Mouse (Mus musculus): ENCODE results near the gene Asic2. TPM values are rescaled to one million over a fixed set of nuclear protein-coding genes. Genes with fewer than 3 reads are reported as not detected.

Asic2 gene
- polyA plus RNA-seq, 1 experiment: not detected

DNA sequence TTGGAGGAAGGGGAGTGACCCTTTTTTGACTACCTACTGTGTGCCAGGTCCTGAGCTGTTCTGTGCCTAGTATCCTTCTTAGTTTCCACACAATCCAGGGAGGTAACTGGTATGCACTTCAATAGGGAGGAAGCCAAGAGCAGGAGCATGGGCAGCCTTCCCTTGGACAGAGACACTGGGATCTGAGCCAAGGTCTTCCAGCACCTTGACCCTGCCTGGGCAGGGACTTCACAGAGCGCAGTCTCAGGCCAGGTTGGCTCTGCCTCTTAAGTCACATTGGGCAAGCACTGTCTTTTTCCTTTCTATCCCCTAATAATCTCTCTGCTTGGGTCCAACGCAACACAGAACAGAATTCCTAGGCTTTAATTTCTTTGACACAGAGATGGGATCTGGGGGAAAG lies 904.3 kb downstream of the Asic2 start:
- TF ChIP-seq CTCF (IDR thresholded peaks at IDR 0.05; ENCODE audit: borderline replicate concordance, insufficient read depth, low read length): no peak
- TF ChIP-seq POLR2A (IDR thresholded peaks at IDR 0.05; ENCODE audit: low read depth, low read length): no peak
- H3K4me1 ChIP-seq (ENCODE audit: control insufficient read depth, insufficient read depth, low read length): no peaks in the 10 kb centered on the region
- no peak overlapping the region for H3K4me3 ChIP-seq (ENCODE audit: insufficient read depth, low read length)
- no peak overlapping the region for H3K27ac ChIP-seq (ENCODE audit: insufficient read depth, low read length)

DNA sequence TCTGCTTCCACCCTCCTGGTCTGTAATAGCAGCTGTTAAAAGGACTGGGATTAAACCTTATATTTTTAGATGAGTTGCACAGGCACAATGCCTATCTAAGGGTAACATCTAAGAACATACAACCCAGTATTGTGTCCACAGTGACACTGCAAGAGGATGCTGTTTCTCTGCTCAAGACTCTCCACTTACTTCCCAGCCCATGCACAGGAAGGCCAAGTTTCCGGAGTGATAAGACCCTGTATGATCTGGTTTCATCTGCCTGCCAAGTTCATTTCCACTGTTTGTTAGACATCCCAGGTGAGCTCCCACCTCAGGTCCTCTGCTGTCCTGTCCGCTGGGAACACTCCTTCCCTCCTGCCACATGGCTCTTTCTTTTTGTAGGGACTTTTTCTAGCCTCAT lies 908.2 kb downstream of the Asic2 start:
- no peak overlapping the region for H3K4me3 ChIP-seq (ENCODE audit: insufficient read depth, low read length)
- H3K27ac ChIP-seq (ENCODE audit: insufficient read depth, low read length): no peak overlapping the region
- TF ChIP-seq POLR2A (IDR thresholded peaks at IDR 0.05; ENCODE audit: low read depth, low read length) (no peak), CTCF (IDR thresholded peaks at IDR 0.05; ENCODE audit: borderline replicate concordance, insufficient read depth, low read length) (no peak)
- no peaks in the 10 kb centered on the region for H3K4me1 ChIP-seq (ENCODE audit: control insufficient read depth, insufficient read depth, low read length)

DNA sequence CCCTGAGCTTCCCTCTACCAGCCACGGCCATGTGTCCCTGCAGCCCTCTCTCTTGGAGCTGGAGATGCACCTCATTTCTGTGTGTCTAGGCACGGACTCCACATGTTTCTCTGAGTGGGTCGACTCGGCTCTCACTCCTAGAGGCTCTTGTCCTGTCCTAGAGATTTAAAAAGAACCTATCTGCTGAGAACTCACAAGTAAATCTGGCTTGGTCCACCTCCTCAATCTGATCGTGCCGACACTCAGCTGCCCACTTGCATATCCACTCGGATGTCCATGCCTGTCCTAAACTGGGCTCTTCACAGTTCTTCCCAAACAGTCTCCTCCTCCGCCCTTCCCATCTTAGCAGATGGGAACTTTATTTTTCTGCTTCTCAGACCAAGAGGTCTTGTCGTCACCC lies 908.7 kb downstream of the Asic2 start:
- H3K4me1 ChIP-seq (ENCODE audit: control insufficient read depth, insufficient read depth, low read length): no peaks in the 10 kb centered on the region
- H3K27ac ChIP-seq (ENCODE audit: insufficient read depth, low read length): no peak overlapping the region
- H3K4me3 ChIP-seq (ENCODE audit: insufficient read depth, low read length): no peak overlapping the region
- TF ChIP-seq POLR2A (IDR thresholded peaks at IDR 0.05; ENCODE audit: low read depth, low read length) (no peak), CTCF (IDR thresholded peaks at IDR 0.05; ENCODE audit: borderline replicate concordance, insufficient read depth, low read length) (no peak)

DNA sequence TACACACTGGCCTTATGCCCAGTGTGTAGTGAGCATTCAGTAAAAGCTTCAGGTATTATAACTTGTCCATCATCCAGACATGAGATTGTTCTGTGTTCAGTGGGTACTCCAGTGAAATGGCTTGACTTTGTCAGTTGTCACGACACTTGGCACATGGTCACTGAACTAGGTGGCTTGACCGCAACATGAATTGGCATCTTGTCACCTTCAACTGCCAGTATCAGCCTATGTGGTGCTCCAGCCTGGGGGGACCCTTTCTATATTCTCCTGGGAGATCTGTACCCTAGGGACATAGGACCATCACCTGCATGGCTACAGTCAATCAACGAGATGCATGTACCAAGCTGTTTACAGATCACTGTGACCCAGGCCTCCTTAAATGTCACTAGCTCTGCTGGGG lies 910.8 kb downstream of the Asic2 start:
- TF ChIP-seq CTCF (IDR thresholded peaks at IDR 0.05; ENCODE audit: borderline replicate concordance, insufficient read depth, low read length) (no peak), POLR2A (IDR thresholded peaks at IDR 0.05; ENCODE audit: low read depth, low read length) (no peak)
- H3K27ac ChIP-seq (ENCODE audit: insufficient read depth, low read length): no peak overlapping the region
- no peaks in the 10 kb centered on the region for H3K4me1 ChIP-seq (ENCODE audit: control insufficient read depth, insufficient read depth, low read length)
- H3K4me3 ChIP-seq (ENCODE audit: insufficient read depth, low read length): no peak overlapping the region

DNA sequence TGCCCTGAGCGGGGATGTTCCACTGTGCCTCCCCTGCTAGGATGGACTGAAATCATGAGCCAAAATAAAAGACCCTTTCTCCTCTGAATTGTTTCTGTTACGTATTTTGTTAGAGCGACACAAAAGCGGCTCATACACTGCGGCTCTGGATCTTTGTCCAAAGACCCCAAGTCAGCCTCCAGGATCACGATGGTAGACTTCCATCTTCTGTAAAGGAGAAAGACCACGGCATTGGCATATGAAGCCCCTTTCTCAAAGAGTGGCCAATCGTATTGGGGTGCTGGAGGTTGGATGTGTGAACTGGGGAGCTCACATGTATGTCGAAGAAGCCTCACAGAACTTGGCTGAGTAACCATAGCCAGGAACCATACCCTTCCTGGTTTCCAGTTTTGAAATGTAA lies 911.5 kb downstream of the Asic2 start:
- no peaks in the 10 kb centered on the region for H3K4me1 ChIP-seq (ENCODE audit: control insufficient read depth, insufficient read depth, low read length)
- H3K4me3 ChIP-seq (ENCODE audit: insufficient read depth, low read length): no peak overlapping the region
- no peak overlapping the region for H3K27ac ChIP-seq (ENCODE audit: insufficient read depth, low read length)
- TF ChIP-seq CTCF (IDR thresholded peaks at IDR 0.05; ENCODE audit: borderline replicate concordance, insufficient read depth, low read length): no peak
- TF ChIP-seq POLR2A (IDR thresholded peaks at IDR 0.05; ENCODE audit: low read depth, low read length): no peak

DNA sequence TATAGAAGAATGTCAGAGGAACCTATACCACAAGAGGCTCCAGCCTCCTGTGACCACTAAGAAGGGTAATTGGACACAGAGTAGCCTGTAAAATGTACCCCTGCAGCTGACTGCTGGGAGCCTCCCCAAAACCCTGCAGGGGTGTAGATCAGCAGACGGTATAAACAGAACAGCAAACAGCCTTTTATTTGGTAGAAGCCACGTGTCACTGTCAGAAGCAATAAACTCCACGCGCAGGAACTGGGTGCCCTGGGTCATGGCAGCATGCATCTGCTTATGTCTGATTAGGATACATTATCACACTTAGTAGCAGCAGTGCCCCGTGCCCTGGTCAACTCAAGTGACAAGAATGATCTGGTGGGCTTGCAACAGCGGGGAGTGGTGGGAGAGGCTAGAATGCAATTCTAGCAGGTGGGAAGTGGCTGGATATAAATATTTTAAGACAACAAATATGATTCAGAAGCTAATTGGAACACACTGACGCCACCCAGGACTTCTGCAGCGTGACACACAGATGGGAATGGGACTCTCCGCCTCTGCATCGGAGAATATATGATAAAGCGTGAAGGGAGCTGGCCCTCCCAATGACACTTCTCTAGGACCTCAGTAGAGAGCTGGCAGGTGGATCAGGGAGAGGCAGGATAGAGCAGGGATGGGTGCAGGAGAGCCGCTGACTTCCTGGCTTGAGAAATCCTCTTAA lies 912.7 kb downstream of the Asic2 start:
- H3K27ac ChIP-seq (ENCODE audit: insufficient read depth, low read length): no peak overlapping the region
- no peak overlapping the region for H3K4me3 ChIP-seq (ENCODE audit: insufficient read depth, low read length)
- no peak for TF ChIP-seq CTCF (IDR thresholded peaks at IDR 0.05; ENCODE audit: borderline replicate concordance, insufficient read depth, low read length)
- TF ChIP-seq POLR2A (IDR thresholded peaks at IDR 0.05; ENCODE audit: low read depth, low read length): no peak
- H3K4me1 ChIP-seq (ENCODE audit: control insufficient read depth, insufficient read depth, low read length): no peaks in the 10 kb centered on the region

DNA sequence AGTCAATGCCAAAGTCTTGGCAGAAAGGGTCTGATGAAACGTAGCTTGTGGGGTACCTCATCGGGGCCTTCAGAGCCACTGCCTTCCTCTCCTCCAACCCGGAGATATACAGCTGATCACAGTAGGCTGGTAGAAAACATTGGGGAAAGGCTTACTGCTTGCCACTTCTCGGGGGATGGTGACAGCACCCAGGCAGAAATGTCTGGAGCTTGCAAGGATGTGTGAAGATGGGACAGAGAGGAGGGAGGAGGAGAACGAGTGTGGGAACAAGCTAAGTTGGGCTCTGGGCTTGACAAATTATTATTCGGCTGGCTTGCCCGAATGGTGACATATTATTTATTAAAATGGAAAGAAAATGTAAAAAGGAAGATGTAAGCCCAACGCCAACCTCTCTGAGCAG lies 914.4 kb downstream of the Asic2 start:
- no peak overlapping the region for H3K4me3 ChIP-seq (ENCODE audit: insufficient read depth, low read length)
- H3K27ac ChIP-seq (ENCODE audit: insufficient read depth, low read length): no peak overlapping the region
- no peaks in the 10 kb centered on the region for H3K4me1 ChIP-seq (ENCODE audit: control insufficient read depth, insufficient read depth, low read length)
- TF ChIP-seq CTCF (IDR thresholded peaks at IDR 0.05; ENCODE audit: borderline replicate concordance, insufficient read depth, low read length) (no peak), POLR2A (IDR thresholded peaks at IDR 0.05; ENCODE audit: low read depth, low read length) (no peak)

DNA sequence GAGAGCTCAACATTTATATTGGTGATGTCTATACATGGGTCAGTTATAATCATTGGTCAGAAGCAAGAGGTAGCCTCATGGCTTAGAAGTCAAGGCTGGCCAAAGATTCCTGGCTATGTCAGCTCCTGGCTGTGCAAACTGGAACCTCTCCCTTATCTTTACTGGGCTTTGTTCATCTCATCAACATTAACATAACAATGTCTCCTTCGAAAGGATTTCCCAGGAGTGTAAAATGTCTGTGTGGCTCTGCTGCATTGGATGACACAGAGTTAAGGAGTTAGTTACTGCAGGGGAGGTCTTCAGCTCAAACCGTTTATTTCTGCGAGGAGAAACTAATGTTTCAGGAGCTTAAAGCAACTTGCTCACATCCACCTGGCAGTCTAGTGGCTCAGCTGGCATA lies 926.6 kb downstream of the Asic2 start:
- H3K4me1 ChIP-seq (ENCODE audit: control insufficient read depth, insufficient read depth, low read length): no peaks in the 10 kb centered on the region
- TF ChIP-seq CTCF (IDR thresholded peaks at IDR 0.05; ENCODE audit: borderline replicate concordance, insufficient read depth, low read length) (no peak), POLR2A (IDR thresholded peaks at IDR 0.05; ENCODE audit: low read depth, low read length) (no peak)
- no peak overlapping the region for H3K27ac ChIP-seq (ENCODE audit: insufficient read depth, low read length)
- no peak overlapping the region for H3K4me3 ChIP-seq (ENCODE audit: insufficient read depth, low read length)

DNA sequence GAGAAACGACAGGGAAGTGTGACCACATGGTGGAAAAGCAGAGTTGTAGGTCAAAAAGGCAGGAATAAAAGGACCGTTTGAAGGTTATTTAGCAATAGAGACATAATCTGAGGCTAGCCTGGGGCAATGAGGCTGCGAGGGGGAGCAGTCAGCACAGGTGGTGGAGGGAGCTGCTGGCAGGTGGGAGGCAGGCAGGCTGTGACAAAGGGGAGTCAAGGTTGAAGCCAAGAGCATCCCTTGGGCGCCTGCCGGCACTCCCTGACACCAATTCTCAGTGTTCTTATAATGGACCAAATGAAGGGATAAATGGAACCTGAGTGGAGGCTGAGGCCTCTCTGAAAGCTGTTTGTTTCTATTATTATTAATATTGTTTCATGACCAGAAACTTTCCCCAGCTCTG lies 928.3 kb downstream of the Asic2 start:
- Histone ChIP-seq H3K27ac (ENCODE audit: insufficient read depth, low read length) (no peak overlapping the region), H3K4me1 (ENCODE audit: control insufficient read depth, insufficient read depth, low read length) (no peaks in the 10 kb centered on the region), H3K4me3 (ENCODE audit: insufficient read depth, low read length) (no peak overlapping the region)
- TF ChIP-seq CTCF (IDR thresholded peaks at IDR 0.05; ENCODE audit: borderline replicate concordance, insufficient read depth, low read length) (no peak), POLR2A (IDR thresholded peaks at IDR 0.05; ENCODE audit: low read depth, low read length) (no peak)

DNA sequence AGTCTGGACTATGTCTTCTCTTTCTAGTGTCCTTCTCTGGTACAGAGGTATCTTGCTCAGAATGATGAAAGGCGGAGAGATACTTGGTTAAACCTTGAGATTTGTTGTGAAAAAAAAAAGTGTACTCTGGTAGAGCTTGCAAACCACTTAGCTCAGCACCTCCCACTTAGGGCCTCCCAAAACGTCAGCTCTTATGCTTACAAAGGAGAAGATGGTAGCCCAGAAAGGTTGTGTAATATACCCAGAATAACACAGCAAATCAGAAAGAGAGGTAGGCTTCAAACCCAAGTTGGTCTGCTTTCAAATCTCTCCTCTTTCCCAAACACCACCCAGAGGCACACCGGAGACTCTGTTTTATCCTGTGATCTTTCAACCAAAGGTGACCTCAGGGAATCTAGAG lies 936.1 kb downstream of the Asic2 start:
- no peak for TF ChIP-seq CTCF (IDR thresholded peaks at IDR 0.05; ENCODE audit: borderline replicate concordance, insufficient read depth, low read length)
- Histone ChIP-seq H3K4me1 (ENCODE audit: control insufficient read depth, insufficient read depth, low read length) (no peaks in the 10 kb centered on the region), H3K4me3 (ENCODE audit: insufficient read depth, low read length) (no peak overlapping the region), H3K27ac (ENCODE audit: insufficient read depth, low read length) (no peak overlapping the region)

DNA sequence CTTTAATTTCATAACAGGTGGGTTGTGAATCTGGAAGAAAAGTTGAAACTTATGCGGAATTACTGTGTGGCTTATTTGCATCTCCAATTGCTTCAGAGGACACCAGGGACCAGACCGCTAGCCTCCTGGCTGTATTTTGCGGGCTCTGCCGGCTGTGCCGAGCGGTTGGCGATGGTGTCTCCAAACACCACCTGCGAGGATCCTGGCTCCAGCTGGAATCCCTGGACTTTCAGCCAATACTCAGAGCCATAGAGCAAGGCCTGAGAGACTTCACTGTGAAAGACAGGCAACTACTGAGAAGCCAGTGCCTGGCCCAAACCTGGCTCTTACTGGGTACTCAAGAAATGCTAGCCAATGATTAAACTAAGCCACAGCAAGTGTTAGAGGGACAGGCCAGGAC lies 953.5 kb downstream of the Asic2 start:
- Histone ChIP-seq H3K4me3 (ENCODE audit: insufficient read depth, low read length) (no peak overlapping the region), H3K4me1 (ENCODE audit: control insufficient read depth, insufficient read depth, low read length) (no peaks in the 10 kb centered on the region), H3K27ac (ENCODE audit: insufficient read depth, low read length) (no peak overlapping the region)
- TF ChIP-seq CTCF (IDR thresholded peaks at IDR 0.05; ENCODE audit: borderline replicate concordance, insufficient read depth, low read length): no peak
- TF ChIP-seq POLR2A (IDR thresholded peaks at IDR 0.05; ENCODE audit: low read depth, low read length): no peak

Measured in embryonic fibroblast, embryonic 13.5 days (primary cell).